Mouse (Mus musculus): ENCODE data around the gene Prss12. TPM values are rescaled to one million over a fixed set of nuclear protein-coding genes. Genes with fewer than 3 reads are reported as not detected.
"Not testable (repeated sequence)": the region's sequence is repeated elsewhere in the genome, so short reads cannot be mapped to it uniquely, and the experiment has no call there.

Prss12 gene
- total RNA-seq, 1 experiment from 2014 or later, result 1.7 TPM

GRCm38 (mm10) chr3:123476833-123477232 lies 30.1 kb downstream of the Prss12 start:
- DNase-seq, result no peak

DNA sequence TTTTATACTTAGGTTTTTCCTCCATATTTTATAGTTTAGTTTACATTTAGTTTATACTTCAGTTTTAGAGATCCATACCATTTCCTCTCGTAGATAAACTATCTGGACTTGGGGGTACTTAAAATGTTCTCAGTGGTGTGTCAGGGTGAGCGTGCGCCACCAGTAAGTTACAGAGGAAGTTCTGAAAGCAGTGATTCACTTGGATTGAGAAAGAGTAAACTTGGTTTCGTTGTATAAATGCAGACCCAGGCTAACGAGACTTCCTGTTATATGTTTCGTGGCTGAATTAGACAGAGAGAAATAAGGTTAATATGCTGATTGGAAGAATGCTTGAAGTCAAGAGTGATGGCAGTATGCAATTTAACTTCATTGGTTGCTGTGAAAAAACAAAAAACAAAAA lies 34.6 kb downstream of the Prss12 start:
- DNase-seq, result no peak

DNA sequence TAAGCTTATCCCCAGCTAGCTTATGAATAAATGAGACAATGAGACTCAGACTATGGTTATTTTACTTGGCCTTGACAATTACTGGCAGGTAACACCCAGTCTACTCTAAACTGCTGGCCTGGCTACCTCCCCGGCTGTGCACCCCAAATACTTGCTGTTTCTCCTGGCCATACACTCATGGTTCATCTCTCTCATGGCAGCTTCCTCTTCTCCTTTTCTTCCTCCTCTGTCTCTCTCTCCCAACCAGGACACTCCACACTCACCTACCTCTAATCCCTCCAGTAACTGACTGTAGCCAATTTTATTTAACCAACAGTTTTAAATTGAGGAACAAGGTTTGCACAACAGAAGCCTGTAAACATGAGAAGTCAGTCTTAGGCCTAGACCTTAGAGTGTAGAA lies 45.1 kb downstream of the Prss12 start:
- no peak for DNase-seq

DNA sequence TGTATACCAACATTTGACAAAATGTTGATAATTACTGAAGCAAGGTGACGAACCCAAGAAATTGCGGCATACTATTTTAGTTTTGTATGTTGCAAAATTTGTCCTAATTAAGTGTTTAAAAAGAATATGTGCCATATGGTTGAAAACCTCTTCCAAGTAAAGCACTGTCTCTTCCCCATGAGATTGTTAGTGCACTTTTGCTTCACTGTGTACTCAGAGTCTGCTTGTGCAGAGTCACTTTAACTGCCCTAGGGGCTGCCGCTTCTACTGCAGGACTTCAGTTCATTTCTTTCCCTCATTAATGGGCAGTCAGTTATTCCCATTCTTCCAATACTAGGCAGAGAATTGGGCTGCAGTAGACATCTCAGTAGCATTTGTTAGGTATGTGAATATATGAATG lies 46.5 kb downstream of the Prss12 start:
- no peak for DNase-seq

DNA sequence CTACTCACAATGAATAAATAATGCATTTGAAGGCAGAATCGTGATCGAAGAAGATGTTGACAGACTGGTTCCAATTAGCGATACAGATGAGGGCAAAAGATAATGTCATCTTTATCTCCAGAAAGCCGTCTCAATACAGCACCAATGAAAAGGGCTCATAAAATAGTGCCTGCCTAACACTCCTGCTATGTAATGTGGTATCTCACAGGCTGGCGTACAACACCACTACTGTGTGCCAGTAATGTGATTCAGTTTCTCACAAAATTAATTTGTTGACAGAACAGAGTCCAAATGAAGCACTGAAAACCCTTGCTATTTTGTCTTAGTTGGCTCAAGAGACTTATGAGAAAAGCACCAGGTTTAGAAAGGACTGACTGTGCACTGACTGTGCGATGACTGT lies 48.4 kb downstream of the Prss12 start:
- DNase-seq, result no peak

DNA sequence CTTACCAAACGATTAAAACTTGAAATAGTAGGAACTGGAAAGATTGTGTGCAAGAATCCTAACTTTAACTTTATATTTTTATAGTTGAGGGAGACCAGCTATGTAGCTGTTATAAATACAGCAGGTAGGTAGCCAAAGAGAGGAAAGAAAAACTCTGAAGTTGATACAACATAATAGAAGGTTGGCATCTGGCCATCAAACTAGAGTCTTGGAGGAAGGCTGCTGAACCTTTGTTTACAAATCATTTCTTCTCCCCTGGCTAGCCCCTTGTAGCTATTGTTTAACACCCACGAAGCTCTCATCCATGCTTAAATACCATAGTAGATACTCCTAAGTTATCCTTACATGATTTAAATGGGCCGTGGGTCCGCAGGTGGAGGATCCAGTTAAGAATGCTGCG lies 52.1 kb downstream of the Prss12 start:
- no peak for DNase-seq

DNA sequence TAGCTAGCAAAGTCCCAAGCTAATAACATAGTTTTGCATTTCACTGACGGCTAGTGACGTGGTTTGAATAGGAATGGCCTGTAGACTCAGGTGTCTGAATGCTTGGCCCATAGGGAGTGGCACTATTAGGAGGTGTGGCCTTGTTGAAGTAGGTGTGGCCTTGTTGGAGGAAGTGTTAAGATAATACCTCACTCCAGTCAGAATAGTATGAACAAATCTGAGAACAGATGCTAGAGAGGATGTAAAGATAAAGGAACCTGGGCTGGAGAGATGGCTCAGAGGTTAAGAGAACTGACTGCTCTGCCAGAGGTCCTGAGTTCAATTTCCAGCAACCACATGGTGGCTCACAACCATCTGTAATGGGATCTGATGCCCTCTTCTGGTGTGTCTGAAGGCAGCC lies 55.1 kb downstream of the Prss12 start:
- not testable (repeated sequence) for DNase-seq

DNA sequence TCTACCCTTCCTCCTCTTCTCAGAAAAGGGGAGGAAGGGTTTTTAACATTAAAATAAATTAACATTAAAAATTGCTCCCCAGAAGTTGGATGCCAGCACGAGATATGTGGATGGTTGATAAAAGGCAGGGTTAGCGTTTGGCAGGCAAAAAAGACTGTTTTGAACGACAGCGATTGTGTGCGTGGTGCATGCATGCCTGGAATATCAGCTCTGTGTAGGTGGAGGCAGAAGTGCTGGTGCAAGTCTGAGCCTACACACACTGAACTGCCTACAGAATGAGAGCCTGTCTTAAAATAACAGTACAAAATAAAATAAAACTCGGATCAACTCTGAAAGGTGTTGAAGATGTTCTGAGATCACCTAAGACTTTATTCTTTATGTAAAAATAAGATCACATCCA lies 57.2 kb downstream of the Prss12 start:
- DNase-seq, result no peak

- DNase-seq, result no peak
Measured at GRCm38 (mm10) chr3:123504783-123505182, 58.1 kb downstream of the Prss12 start.

- peak; percentile 9 for DNase-seq
Measured at GRCm38 (mm10) chr3:123505778-123506667, 59.3 kb downstream of the Prss12 start.

GRCm38 (mm10) chr3:123506699-123507662 lies 60.3 kb downstream of the Prss12 start:
- DNase-seq, result no peak

GRCm38 (mm10) chr3:123507663-123508055 lies 60.9 kb downstream of the Prss12 start:
- DNase-seq, result no peak

- DNase-seq, result peak; percentile 99
Measured at GRCm38 (mm10) chr3:123508056-123508674, 61.5 kb downstream of the Prss12 start.

GRCm38 (mm10) chr3:123508675-123509376 lies 62.1 kb downstream of the Prss12 start:
- DNase-seq, result peak; percentile 8

DNA sequence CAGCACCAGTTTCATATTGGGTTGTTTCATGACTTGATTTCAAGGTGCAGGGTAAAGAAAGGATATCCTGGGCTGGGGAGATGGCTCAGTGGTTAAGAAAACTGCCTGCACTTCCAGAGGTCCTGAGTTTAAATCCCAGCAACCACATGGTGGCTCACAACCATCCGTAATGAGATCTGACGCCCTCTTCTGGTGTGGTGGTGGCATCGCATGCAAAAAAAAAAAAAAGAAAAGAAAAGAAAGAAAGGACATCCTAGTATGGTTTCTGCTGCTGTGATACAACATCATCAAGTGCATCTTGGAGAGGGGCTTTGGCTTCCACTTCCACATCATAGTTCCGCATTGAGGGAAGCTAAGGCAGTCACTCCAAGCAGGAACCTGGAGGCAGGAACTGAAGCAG lies 65.1 kb downstream of the Prss12 start:
- DNase-seq, result no peak

- DNase-seq, result no peak
Measured at GRCm38 (mm10) chr3:123514886-123515285, 68.2 kb downstream of the Prss12 start.

DNA sequence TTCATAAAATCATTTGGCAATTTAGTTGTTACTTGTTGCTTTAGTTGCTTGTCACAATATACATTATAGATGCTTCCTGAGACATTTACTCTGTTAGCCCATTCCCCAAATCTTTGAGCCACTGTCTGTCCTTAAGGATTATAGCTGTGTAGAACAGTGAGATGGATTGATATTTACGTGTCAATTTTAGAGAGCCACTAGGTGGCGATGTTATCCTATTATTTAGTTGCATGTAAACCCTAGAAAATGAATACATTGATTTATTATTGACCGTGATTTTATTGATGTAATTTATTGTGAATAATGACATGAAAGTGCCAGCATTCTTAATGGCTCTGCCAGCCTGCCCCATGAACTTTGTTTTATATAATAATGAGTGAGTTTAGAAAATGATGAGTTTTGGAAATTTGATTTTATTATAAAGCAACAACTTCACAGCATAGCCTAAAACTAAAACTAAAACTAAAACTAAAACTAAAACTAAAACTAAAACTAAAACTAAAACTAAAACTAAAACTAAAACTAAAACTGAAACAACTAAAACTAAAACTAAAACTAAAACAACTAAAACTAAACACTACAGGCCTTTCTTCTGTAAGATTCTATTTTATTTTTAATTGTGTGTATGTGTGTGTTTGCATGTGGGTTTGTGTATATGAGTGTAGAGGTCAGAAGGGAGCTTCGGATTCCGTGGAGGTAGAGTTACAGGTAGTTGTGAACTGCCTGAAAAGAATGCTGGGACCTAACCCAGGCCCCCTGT lies 69.1 kb downstream of the Prss12 start:
- DNase-seq, result peak; percentile 60

DNA sequence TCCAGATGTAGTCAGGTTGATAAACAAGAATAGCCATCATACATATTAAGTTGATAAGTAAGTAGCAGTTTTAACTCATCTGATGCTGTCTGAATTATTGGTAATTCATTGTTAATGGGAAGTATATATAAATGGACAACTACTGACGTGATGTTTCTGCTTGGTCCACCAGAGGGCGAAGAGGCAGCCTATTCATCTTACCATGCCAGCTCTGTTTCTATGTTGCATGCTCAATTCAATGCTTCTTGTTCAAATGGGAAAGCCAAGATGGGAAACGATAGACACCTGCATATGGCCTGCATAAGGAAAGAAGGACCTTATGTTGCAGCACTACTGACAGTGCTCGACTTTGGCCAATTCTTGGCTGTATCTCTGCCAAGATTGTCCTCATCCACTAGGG lies 70.1 kb downstream of the Prss12 start:
- DNase-seq, result peak; percentile 42

DNA sequence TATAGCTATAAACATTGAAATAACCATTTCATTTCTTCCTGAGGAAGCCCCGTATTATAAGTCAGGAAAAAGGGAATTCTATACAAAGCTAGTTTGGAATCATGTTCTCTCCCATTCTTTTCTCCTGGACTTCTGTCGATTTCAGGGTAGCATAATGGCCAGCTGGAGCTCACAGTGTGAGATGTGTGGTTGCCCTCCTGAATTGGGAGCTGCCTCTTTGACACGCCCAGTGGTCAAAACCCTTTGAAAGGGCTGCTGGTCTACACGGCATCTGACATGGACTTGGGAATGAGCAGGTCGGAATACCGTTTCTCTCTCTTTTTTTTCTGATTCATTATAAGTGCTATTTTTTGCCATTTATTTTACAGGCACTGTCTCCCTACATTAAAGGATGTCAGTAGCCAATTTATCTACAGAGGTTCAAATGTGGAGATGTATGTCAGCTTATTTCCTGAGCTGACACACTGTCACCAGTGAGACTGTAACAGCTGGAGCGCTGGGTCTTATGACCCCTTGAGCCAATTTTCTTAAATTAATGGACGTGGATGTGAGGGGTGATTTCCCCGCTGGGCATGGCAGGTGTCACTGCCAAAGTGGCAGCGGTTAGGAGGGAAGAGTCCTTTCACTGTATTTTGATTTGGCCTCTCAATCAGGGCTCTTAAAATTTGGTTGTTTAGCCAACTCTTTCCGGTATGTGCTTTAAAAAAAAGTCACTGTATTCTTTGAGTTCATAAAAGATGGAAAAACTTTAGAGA lies 79.8 kb downstream of the Prss12 start:
- DNase-seq, result no peak

DNA sequence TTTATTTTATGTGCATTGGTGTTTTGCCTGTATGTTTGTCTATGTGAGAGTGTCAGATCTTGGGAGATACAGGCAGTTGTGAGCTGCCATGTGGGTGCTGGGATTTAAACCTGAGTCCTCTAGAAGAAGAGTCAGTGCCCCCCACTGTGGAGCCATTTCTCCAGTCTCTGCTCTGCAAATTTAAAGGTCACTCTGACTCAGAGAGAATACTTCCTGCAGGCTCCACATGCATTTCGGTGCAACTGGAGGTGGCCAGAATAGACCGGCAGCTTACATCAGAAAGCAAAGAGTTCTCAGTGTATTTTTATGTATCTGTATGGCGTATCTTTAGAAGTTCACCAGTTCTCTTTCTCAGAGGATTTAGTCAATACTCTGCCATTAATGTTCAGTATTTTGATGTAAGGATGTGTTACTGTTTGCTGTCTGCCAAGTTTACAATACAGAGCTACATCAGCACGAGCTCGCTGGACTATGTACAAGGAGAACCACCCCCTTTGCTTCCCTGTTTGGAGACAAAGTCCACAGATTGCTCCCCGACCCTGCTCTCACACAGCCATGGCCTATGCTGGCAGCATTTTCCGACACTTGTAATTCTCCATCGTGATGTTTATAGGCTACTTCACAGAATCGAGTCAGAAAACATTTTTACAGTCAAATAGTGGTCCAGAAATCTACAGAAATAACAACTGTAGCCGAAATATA lies 81.2 kb downstream of the Prss12 start:
- DNase-seq, result no peak

Measured in adrenal gland, postnatal 14 days (tissue).